ENCODE assay signal across 8 mouse cellular contexts in the genomic region with DNA sequence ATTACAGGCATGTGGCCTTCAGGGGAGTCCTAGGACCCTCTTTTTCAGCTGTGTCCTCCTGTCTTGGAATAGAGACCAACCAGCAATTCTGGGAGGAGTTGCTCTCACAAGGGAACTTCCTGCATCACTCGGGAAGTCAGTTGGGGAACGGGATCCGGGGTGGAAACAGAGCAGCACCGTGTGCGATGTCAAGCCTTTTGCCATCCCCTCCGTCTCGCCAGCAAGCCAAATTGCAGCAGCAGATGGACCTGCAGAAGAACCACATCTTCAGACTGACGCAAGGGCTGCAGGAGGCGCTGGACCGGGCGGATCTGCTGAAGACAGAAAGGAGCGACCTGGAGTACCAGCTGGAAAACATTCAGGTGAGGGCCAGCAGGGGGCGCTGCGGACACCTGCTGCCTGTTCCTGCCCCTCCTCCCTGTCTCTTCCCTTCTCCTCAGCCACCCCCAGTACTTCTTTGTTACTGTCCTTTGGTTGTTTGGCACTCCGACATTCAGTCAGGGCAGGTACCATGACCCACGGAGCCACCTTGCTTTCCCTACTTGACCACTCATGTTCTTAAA. TPM values are rescaled to one million over a fixed set of nuclear protein-coding genes. Genes with fewer than 3 reads are reported as not detected.
A peak's percentile ranks its signal among the peaks of the same experiment; 100 is the strongest.
DNase-seq lines count a peak whose midpoint lies in the region; TF ChIP-seq lines count a peak whose summit lies in the region.

No protein-coding gene starts in this region.

- DNase-seq in heart, postnatal 14 days = peak; percentile 13 to 15
- DNase-seq in heart, postnatal 36 days = no peak
- peak; percentile 68 for DNase-seq in ES-E14 (ENCODE audit: low read depth, low spot score)
- peak; percentile 35 to 58 for DNase-seq in cerebellum, adult 18-20 months
- DNase-seq in kidney, postnatal 4 days = peak; percentile 46 to 67
- peak; percentile 51 for DNase-seq in retina, embryonic 14.5 days (ENCODE audit: low spot score)
- no peak for DNase-seq in right cerebral cortex, postnatal 4 days
- DNase-seq in heart, adult 18-20 months = no peak

- peaks cover 0 to 2% of the 10 kb centered on the region in 2 experiments; a peak in 2 of 4 replicates for H3K4me1 ChIP-seq in ES-E14 (ENCODE audit: control insufficient read depth in 2 of 2, insufficient read depth in 2 of 2, low read length in 2 of 2, poor library complexity in 1 of 2)

- no peaks in the 10 kb centered on the region for H3K9me3 ChIP-seq in ES-E14 (ENCODE audit: control insufficient read depth, insufficient read depth, low read depth, low read length)

- peak overlapping the region; percentile 49 to 60 for H3K4me3 ChIP-seq in ES-E14 (ENCODE audit: insufficient read depth in 1 of 2, low read depth in 1 of 2, low read length in 2 of 2, poor library complexity in 1 of 2, severe bottlenecking in 1 of 2)

- peak overlapping the region; percentile 79 for H3K9ac ChIP-seq in ES-E14 (ENCODE audit: insufficient read depth, low read depth, low read length, poor library complexity, severe bottlenecking)

- peaks cover 52% of the 10 kb centered on the region for H3K36me3 ChIP-seq in ES-E14 (ENCODE audit: control insufficient read depth, insufficient read depth, low read length, poor library complexity, severe bottlenecking)

- H3K27ac ChIP-seq in ES-E14 (ENCODE audit: insufficient read depth, low read depth, low read length, poor library complexity, severe bottlenecking) = no peak overlapping the region

- intact Hi-C loops in heart, postnatal 14 days (cut with DNase I) = loop anchor here (5.0 kb wide), 1 partner anchor 43 kb away; the partner anchor contains the start of gene Prkab1
- intact Hi-C loops in heart, postnatal 36 days (cut with DNase I) = no loop called here

- in situ Hi-C loops in ES-E14 (cut with MboI; ENCODE audit: low sequenced_read_pairs in 2 of 2, unreplicated experiment in 2 of 2) = no loop called here

TF ChIP-seq in ES-E14, 5 proteins besides CTCF, POLR2A, EP300 and RAD21:
- TF ChIP-seq ZC3H11A (IDR thresholded peaks at IDR 0.05; ENCODE audit: borderline replicate concordance, low read depth, low read length) = no peak

RNA-seq across cellular contexts. Expression of gene Prkab1, which starts 45.1 kb away (rescaled TPM):
- 10 to 100 TPM; 49.4 to 59.4 TPM for total RNA-seq in heart, postnatal 14 days (2021)
- total RNA-seq in heart, postnatal 36 days (2021) = 10 to 100 TPM; 48.7 to 58.3 TPM
- total RNA-seq in ES-E14 (2012; rRNA removed) = 21.2 and 22.8 TPM in 2 replicates
- total RNA-seq in heart, adult 18-20 months (2021) = 10 to 100 TPM; 48.7 to 59.5 TPM

Comparison
In these comparisons a context has a peak if more than half of its experiments do, and no peak if none do; other contexts are left out.
1. DNase-seq: peak in heart, postnatal 14 days (2 of 2), ES-E14 (single experiment), cerebellum, adult 18-20 months (2 of 2), kidney, postnatal 4 days (2 of 2) and retina, embryonic 14.5 days (single experiment); none in heart, postnatal 36 days (0 of 2), right cerebral cortex, postnatal 4 days (single experiment) and heart, adult 18-20 months (0 of 2).